Mouse (Mus musculus) ES-Bruce4 (cell line): ENCODE results near the gene Relt. TPM values are rescaled to one million over a fixed set of nuclear protein-coding genes. Genes with fewer than 3 reads are reported as not detected.

ENCODE experiments used
- H3K27ac ChIP-seq: 2 replicates; pipeline ENCODE4 v1.5.1; 2012; ENCODE audit warnings: low read length, inconsistent platforms; ENCODE audit not compliant: insufficient read depth
- H3K27me3 ChIP-seq: 2 replicates; pipeline ENCODE4 v1.6.1; 2012; ENCODE audit warnings: mild to moderate bottlenecking, low read length, inconsistent platforms; ENCODE audit not compliant: control insufficient read depth, poor library complexity, insufficient read depth, severe bottlenecking
- H3K36me3 ChIP-seq: 2 replicates; pipeline ENCODE4 v1.6.1; 2012; ENCODE audit warnings: inconsistent platforms, mild to moderate bottlenecking, low read length, moderate library complexity; ENCODE audit not compliant: control insufficient read depth, poor library complexity, insufficient read depth, severe bottlenecking
- H3K4me1 ChIP-seq: one replicate; pipeline ENCODE4 v1.8.1; 2011; ENCODE audit warnings: low read length; ENCODE audit not compliant: control insufficient read depth, insufficient read depth
- H3K4me3 ChIP-seq: 2 replicates; pipeline ENCODE4 v1.5.1; 2011; ENCODE audit warnings: low read depth, mild to moderate bottlenecking, low read length
- H3K9ac ChIP-seq: 2 replicates; pipeline ENCODE4 v1.6.1; 2012; ENCODE audit warnings: low read depth, mild to moderate bottlenecking, inconsistent platforms; ENCODE audit not compliant: poor library complexity, severe bottlenecking
- H3K9me3 ChIP-seq: replicated peaks from 2 replicates; pipeline ENCODE4 v1.6.1; 2012; ENCODE audit warnings: mild to moderate bottlenecking, low read length, inconsistent platforms; ENCODE audit not compliant: control insufficient read depth, poor library complexity, insufficient read depth, severe bottlenecking
- CTCF ChIP-seq: IDR thresholded peaks from one replicate; pipeline ENCODE4 v1.8.1; 2011; ENCODE audit warnings: low read depth, low read length
- EP300 ChIP-seq: IDR thresholded peaks from 2 replicates; pipeline ENCODE4 v1.6.1; 2011; ENCODE audit warnings: low read depth, low read length; ENCODE audit not compliant: insufficient read depth
- POLR2A ChIP-seq: IDR thresholded peaks from one replicate; pipeline ENCODE4 v1.8.1; 2011; ENCODE audit warnings: low read length; ENCODE audit not compliant: insufficient read depth
- polyA plus RNA-seq: library from polyadenylated mRNA; stranded (reverse); fragments of >200 nt; gene quantifications from 2 replicates; pipeline ENCODE4 v1.2.4, GENCODE M21; 2011; ENCODE audit warnings: low read depth; ENCODE audit not compliant: missing spikeins, insufficient read depth, insufficient read length

The Relt gene
- polyA plus RNA-seq, 1 experiment, result 14.1 TPM

DNA sequence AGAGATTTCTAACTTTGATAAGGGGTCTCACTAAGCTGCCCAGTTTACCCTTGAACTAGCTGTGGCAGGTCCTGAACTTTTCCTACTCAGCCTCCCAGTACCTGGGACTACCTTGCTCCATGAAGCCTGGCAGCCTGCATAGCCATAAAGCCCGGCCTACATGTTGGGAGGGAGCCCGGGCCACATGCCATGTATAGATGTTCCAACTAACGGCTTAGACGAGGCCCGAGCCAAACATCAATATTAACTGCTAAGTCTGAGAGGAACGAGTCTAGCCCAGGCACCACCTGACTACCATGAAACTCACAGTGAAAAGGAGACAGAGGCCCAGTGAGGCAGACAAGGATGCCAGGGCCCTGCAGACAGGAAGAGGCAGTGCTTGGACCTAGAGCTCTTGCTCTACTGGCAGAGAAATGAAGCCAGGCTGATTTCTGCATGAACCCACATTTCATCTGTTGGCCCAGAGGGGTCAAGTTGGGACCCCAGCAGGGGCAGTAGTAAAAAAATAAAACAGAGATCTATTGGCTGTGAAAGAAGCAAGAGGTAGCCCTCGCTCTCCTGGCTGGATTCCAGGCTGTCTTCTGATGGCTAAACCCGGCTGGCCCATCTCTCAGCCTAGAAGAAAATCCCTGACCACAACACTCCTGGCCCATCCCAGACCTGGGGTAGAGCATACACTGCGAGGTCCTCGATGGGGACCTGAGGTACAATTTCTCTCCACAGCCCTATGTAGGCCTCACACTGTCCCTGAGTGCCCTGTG is 43.0 kb upstream of the Relt start:
- Histone ChIP-seq H3K4me3 (no peak overlapping the region), H3K27me3 (no peaks in the 10 kb centered on the region), H3K27ac (no peak overlapping the region), H3K9ac (no peak overlapping the region), H3K36me3 (no peaks in the 10 kb centered on the region), H3K9me3 (no peaks in the 10 kb centered on the region), H3K4me1 (no peaks in the 10 kb centered on the region)
- TF ChIP-seq CTCF (no peak), POLR2A (no peak), EP300 (no peak)

DNA sequence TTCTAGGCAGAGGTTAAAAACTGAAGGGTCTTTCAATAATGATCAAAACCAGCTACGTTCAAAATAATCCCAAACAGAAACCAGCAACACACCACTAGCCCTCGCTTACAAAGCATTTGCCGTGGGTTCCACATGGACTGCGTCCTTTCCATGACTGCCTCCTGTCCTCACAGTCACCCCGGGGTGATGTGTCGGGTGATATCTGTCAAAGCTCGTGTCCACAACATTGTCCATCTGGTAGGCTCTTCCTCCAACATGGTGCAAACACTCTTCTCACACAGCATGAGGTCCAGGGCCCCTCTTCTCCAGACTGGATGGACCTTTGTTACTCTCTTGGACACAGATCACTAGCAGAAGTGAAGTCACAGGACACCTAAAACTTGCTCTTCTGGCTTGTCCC is 41.8 kb upstream of the Relt start:
- no peak for TF ChIP-seq CTCF
- no peak for TF ChIP-seq POLR2A
- no peak for TF ChIP-seq EP300
- no peak overlapping the region for H3K9ac ChIP-seq
- H3K36me3 ChIP-seq, result no peaks in the 10 kb centered on the region

DNA sequence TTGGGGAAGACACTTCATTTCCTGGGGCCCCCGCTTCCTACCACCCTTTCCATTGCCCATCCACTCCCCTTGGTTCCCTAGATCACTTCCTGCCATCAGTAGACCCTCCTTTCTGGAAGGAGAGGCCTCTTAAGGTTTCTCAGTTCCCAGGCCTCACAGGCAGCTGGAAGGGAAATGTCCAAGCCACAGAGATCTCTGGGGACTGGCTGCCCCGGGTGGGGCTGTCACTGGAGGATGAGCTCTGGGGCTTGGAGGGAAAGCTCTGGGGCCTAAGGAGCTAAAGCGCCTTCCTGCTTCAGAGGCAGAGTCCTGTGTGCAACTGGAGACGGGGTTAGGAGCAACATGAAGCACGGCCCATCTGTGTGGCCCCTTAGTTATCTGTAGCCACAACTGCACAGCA is 41.4 kb upstream of the Relt start:
- Histone ChIP-seq H3K4me3 (no peak overlapping the region), H3K4me1 (no peaks in the 10 kb centered on the region), H3K27ac (no peak overlapping the region), H3K27me3 (no peaks in the 10 kb centered on the region), H3K9ac (no peak overlapping the region), H3K36me3 (no peaks in the 10 kb centered on the region), H3K9me3 (no peaks in the 10 kb centered on the region)
- TF ChIP-seq POLR2A (no peak), CTCF (no peak), EP300 (no peak)

More for the DNA sequence above, 41.8 kb upstream of the Relt start:
- no peaks in the 10 kb centered on the region for H3K27me3 ChIP-seq
- no peak overlapping the region for H3K4me3 ChIP-seq
- no peak overlapping the region for H3K27ac ChIP-seq
- H3K4me1 ChIP-seq, result no peaks in the 10 kb centered on the region
- no peaks in the 10 kb centered on the region for H3K9me3 ChIP-seq

DNA sequence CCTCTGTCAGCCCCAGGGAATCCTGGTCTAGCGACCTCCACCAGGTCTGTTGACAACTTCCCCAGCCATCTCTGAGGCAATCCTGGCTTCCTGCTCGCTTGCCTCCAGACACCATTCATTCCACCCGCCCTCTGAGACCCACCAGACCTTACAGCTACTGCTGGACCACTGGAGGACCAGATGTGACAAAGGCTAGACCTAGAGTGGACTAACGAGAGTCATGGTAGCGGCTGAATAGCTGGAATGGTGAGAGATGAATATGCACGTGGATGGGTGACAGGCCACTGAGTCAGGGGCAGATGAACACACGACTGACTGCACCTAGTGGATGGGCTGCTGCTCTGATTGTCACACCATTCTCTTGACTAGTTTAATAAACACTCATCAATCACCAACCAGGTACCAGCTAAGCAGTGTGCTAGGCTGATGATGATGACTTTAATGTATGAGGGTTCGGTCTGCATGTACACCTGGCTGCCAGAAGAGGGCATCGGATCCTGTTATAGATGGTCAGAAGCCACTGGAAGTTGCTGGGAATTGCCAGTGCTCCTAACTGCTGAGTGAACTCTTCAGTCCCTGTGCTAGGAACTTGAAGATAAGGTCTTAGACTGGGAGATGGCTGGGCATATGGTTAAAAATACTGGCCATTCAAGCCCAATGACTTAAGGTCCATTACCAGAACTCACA is 39.3 kb upstream of the Relt start:
- Histone ChIP-seq H3K36me3 (no peaks in the 10 kb centered on the region), H3K4me1 (no peaks in the 10 kb centered on the region), H3K9me3 (no peaks in the 10 kb centered on the region), H3K4me3 (no peak overlapping the region), H3K27me3 (no peaks in the 10 kb centered on the region), H3K27ac (no peak overlapping the region), H3K9ac (no peak overlapping the region)
- TF ChIP-seq POLR2A, result no peak
- peak; percentile 49 for TF ChIP-seq CTCF
- TF ChIP-seq EP300, result no peak

DNA sequence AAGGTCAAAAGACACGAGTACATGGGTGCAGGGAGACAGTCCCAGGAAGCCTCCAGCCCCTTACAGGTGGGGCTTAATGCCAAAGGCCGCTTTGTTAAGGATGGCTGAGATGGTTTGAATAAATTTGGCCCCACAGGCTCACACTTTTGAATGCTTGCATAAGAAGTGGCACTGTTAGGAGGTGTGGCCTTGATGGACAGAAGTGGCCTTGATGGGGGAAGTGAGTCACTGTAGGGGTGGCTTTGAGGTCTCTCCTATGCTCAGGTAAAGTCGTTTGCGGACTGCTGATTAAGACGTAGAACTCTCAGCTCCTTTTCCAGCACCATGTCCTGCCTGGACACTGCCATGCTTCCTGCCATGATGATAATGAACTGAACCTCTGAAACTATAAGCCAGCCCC is 34.6 kb upstream of the Relt start:
- no peaks in the 10 kb centered on the region for H3K9me3 ChIP-seq
- H3K9ac ChIP-seq, result no peak overlapping the region
- no peaks in the 10 kb centered on the region for H3K4me1 ChIP-seq
- no peak overlapping the region for H3K27ac ChIP-seq
- H3K4me3 ChIP-seq, result no peak overlapping the region
- no peak for TF ChIP-seq POLR2A
- no peak for TF ChIP-seq CTCF
- TF ChIP-seq EP300, result no peak
- no peaks in the 10 kb centered on the region for H3K36me3 ChIP-seq
- no peaks in the 10 kb centered on the region for H3K27me3 ChIP-seq

DNA sequence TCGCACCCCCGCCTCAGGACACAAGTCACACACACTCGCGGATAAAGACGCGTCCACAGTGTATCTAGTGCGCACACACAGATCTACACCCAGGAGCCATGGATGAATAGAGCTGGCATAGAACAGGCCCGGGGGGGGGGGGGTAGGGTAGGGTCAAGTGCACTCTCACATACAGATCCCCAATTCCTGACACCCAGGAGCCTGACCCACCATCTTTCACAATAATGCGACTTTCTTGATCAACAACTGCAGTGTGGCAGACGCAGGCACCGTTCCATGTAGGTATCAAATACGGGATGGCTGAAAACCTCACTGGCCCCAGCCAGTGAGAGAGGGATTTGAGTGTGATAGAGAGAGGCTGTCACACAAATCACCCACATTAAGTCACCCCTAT is 31.6 kb upstream of the Relt start:
- no peaks in the 10 kb centered on the region for H3K4me1 ChIP-seq
- no peak for TF ChIP-seq POLR2A
- no peak for TF ChIP-seq CTCF
- TF ChIP-seq EP300, result no peak
- H3K27ac ChIP-seq, result no peak overlapping the region
- H3K9ac ChIP-seq, result peak overlapping the region; percentile 79
- H3K27me3 ChIP-seq, result no peaks in the 10 kb centered on the region
- peak overlapping the region; percentile 68 for H3K4me3 ChIP-seq
- H3K9me3 ChIP-seq, result no peaks in the 10 kb centered on the region
- no peaks in the 10 kb centered on the region for H3K36me3 ChIP-seq
